Mouse (Mus musculus) limb, embryonic 14.5 days (tissue): ENCODE results near the gene Slc35f4. TPM values are rescaled to one million over a fixed set of nuclear protein-coding genes. Genes with fewer than 3 reads are reported as not detected.
"Not testable (repeated sequence)": the region's sequence is repeated elsewhere in the genome, so short reads cannot be mapped to it uniquely, and the experiment has no call there.

Source experiments
- ATAC-seq: fragments of 200-750 bp; cut with Nextera tagmentation; 2 replicates; pipeline ENCODE4 v1.8.0; 2017; ENCODE audit warnings: low read depth, moderate number of reproducible peaks, moderate TSS enrichment; ENCODE audit not compliant: low FRiP score
- DNase-seq: peaks from one replicate; pipeline ENCODE4 v3.0.0-alpha.2; 2015; ENCODE audit warnings: low spot score
- H3K27ac ChIP-seq: fragments of 300-500 bp; sonication (generic); replicated peaks from 2 replicates; pipeline ENCODE4 v1.5.1; 2014; ENCODE audit warnings: low read depth, mild to moderate bottlenecking, low read length, moderate library complexity, mixed read lengths
- H3K27me3 ChIP-seq: fragments of 300-500 bp; sonication (generic); 2 replicates; pipeline ENCODE4 v1.6.1; 2014; ENCODE audit warnings: low read length, mixed read lengths; ENCODE audit not compliant: control insufficient read depth, insufficient read depth
- H3K36me3 ChIP-seq: fragments of 300-500 bp; sonication (generic); 2 replicates; pipeline ENCODE4 v1.6.1; 2014; ENCODE audit warnings: mild to moderate bottlenecking, low read length, moderate library complexity, mixed read lengths; ENCODE audit not compliant: control insufficient read depth, insufficient read depth
- H3K4me1 ChIP-seq: fragments of 300-500 bp; sonication (generic); 2 replicates; pipeline ENCODE4 v1.6.1; 2014; ENCODE audit warnings: antibody characterized with exemption, low read length, mixed read lengths; ENCODE audit not compliant: control insufficient read depth, insufficient read depth
- H3K4me2 ChIP-seq: fragments of 300-500 bp; sonication (generic); replicated peaks from 2 replicates; pipeline ENCODE4 v1.6.1; 2014; ENCODE audit warnings: low read depth, mild to moderate bottlenecking, low read length, moderate library complexity; ENCODE audit not compliant: severe bottlenecking
- H3K4me3 ChIP-seq: fragments of 300-500 bp; sonication (generic); replicated peaks from 2 replicates; pipeline ENCODE4 v1.5.1; 2014; ENCODE audit warnings: low read length
- H3K9ac ChIP-seq: fragments of 300-500 bp; sonication (generic); 2 replicates; pipeline ENCODE4 v1.6.1; 2014; ENCODE audit warnings: mild to moderate bottlenecking, low read depth, low read length, moderate library complexity; ENCODE audit not compliant: severe bottlenecking
- H3K9me3 ChIP-seq: fragments of 300-500 bp; sonication (generic); 2 replicates; pipeline ENCODE4 v1.6.1; 2016; ENCODE audit warnings: low read length; ENCODE audit not compliant: control insufficient read depth
- POLR2A ChIP-seq: fragments of 200-500 bp; IDR thresholded peaks from 2 replicates; pipeline ENCODE4 v1.8.0; 2012; ENCODE audit warnings: inconsistent platforms, mild to moderate bottlenecking, moderate library complexity, borderline replicate concordance; ENCODE audit not compliant: insufficient read depth, insufficient read length; ENCODE audit errors: extremely low read depth
- WGBS: fragments of 180-500 bp; shearing (Covaris S2); extraction: QIAGEN DNeasy Blood & Tissue Kit; methylation state at CpG from one replicate; pipeline ENCODE4 v1.1.7; 2014; 5-methylcytosine and 5-hydroxymethylcytosine counted together
- microRNA-seq: library from miRNA; unstranded; fragments of <30 nt; microRNA quantifications from one replicate; pipeline ENCODE4, GENCODE M21; 2016
- polyA plus RNA-seq, 2 experiments: library from polyadenylated mRNA; depleted of rRNA in 1 of 2; stranded (reverse) in 1 of 2; unstranded in 1 of 2; fragments of >200 nt; fragmentation: Nextera tagmentation in 1 of 2; extraction: Ambion mirVana in 1 of 2; gene quantifications; 2 replicates each; pipeline versions ENCODE4 v1.2.1 to v1.2.3; 2012 to 2014

Slc35f4 gene
- polyA plus RNA-seq, 2 experiments: not detected

- TF ChIP-seq POLR2A: no peak
- 74% methylated on average over 6 of the region's 6 CpGs for WGBS
- ATAC-seq: no peak
Observed at GRCm38 (mm10) chr14:49278880-49279279, 247.0 kb downstream of the Slc35f4 start.

GRCm38 (mm10) chr14:49278479-49278878, 247.4 kb downstream of the Slc35f4 start:
- not testable (repeated sequence) for H3K4me2 ChIP-seq, H3K9ac ChIP-seq, H3K4me3 ChIP-seq, H3K4me1 ChIP-seq, ATAC-seq, H3K27me3 ChIP-seq, H3K27ac ChIP-seq, H3K9me3 ChIP-seq, H3K36me3 ChIP-seq, DNase-seq
- 88% methylated on average over 9 of the region's 9 CpGs for WGBS

More at GRCm38 (mm10) chr14:49278880-49279279, 247.0 kb downstream of the Slc35f4 start:
- no peaks in the 10 kb centered on the region for H3K4me1 ChIP-seq
- H3K9ac ChIP-seq: no peak overlapping the region
- no peak overlapping the region for H3K4me3 ChIP-seq
- H3K36me3 ChIP-seq: no peaks in the 10 kb centered on the region
- H3K27me3 ChIP-seq: no peaks in the 10 kb centered on the region
- H3K9me3 ChIP-seq: no peaks in the 10 kb centered on the region
- H3K4me2 ChIP-seq: no peak overlapping the region
- H3K27ac ChIP-seq: no peak overlapping the region
- DNase-seq: no peak

- Histone ChIP-seq H3K9me3 (no peaks in the 10 kb centered on the region), H3K27me3 (no peaks in the 10 kb centered on the region), H3K4me2 (no peak overlapping the region), H3K4me3 (no peak overlapping the region), H3K4me1 (no peaks in the 10 kb centered on the region), H3K36me3 (no peaks in the 10 kb centered on the region), H3K27ac (no peak overlapping the region), H3K9ac (no peak overlapping the region)
- no peak for ATAC-seq
- no peak for TF ChIP-seq POLR2A
- 49% methylated on average over 3 of the region's 3 CpGs for WGBS
- no peak for DNase-seq
Observed at GRCm38 (mm10) chr14:49277642-49278041, 248.2 kb downstream of the Slc35f4 start.

GRCm38 (mm10) chr14:49275376-49275775, 250.5 kb downstream of the Slc35f4 start:
- no peaks in the 10 kb centered on the region for H3K9me3 ChIP-seq
- H3K4me2 ChIP-seq: no peak overlapping the region
- no peak for ATAC-seq
- TF ChIP-seq POLR2A: no peak
- no peaks in the 10 kb centered on the region for H3K4me1 ChIP-seq
- no peak overlapping the region for H3K4me3 ChIP-seq
- 39% methylated on average over 2 of the region's 2 CpGs for WGBS
- no peaks in the 10 kb centered on the region for H3K27me3 ChIP-seq
- no peaks in the 10 kb centered on the region for H3K36me3 ChIP-seq
- DNase-seq: no peak
- H3K9ac ChIP-seq: no peak overlapping the region
- H3K27ac ChIP-seq: no peak overlapping the region

- 80% methylated on average over 5 of the region's 5 CpGs for WGBS
- Histone ChIP-seq H3K27me3 (no peaks in the 10 kb centered on the region), H3K4me3 (no peak overlapping the region), H3K36me3 (no peaks in the 10 kb centered on the region), H3K27ac (no peak overlapping the region), H3K4me1 (no peaks in the 10 kb centered on the region), H3K9me3 (no peaks in the 10 kb centered on the region), H3K9ac (no peak overlapping the region), H3K4me2 (no peak overlapping the region)
- ATAC-seq: no peak
- no peak for TF ChIP-seq POLR2A
- no peak for DNase-seq
Observed at GRCm38 (mm10) chr14:49265286-49266002, 260.4 kb downstream of the Slc35f4 start.

Small RNA genes within 50 kb of the gene (microRNA-seq; reads per million reads assigned to microRNA genes)
- not detected for gene Gm22949
